Mouse (Mus musculus) heart, adult 2 months (tissue): Measurements from ENCODE around the gene Pgghg. TPM values are rescaled to one million over a fixed set of nuclear protein-coding genes. Genes with fewer than 3 reads are reported as not detected.

ENCODE experiments used
- DNase-seq, 2 experiments: peaks; one replicate each; pipeline ENCODE4 v3.0.0; 2021
- H3K27ac ChIP-seq: fragments of 200-600 bp; 2 replicates; pipeline ENCODE4 v1.8.1; 2022
- H3K27me3 ChIP-seq: fragments of 200-500 bp; 2 replicates; pipeline ENCODE4 v1.6.1; 2012; ENCODE audit warnings: mild to moderate bottlenecking, low read length, inconsistent platforms, mixed read lengths; ENCODE audit not compliant: control insufficient read depth, insufficient read depth
- H3K36me3 ChIP-seq: fragments of 200-500 bp; 2 replicates; pipeline ENCODE4 v1.6.1; 2012; ENCODE audit warnings: low read length, inconsistent platforms; ENCODE audit not compliant: control insufficient read depth, insufficient read depth
- H3K4me1 ChIP-seq: fragments of 200-500 bp; 2 replicates; pipeline ENCODE4 v1.6.1; 2011; ENCODE audit warnings: low read length; ENCODE audit not compliant: control insufficient read depth, insufficient read depth
- H3K4me3 ChIP-seq: fragments of 200-600 bp; 2 replicates; pipeline ENCODE4 v1.8.1; 2022
- H3K79me2 ChIP-seq: fragments of 200-500 bp; replicated peaks from 2 replicates; pipeline ENCODE4 v1.6.1; 2012; ENCODE audit warnings: mild to moderate bottlenecking, inconsistent platforms, low read length, moderate library complexity, mixed read lengths; ENCODE audit not compliant: control insufficient read depth, insufficient read depth
- H3K9ac ChIP-seq: fragments of 200-500 bp; 2 replicates; pipeline ENCODE4 v1.6.1; 2012; ENCODE audit warnings: low read depth, mild to moderate bottlenecking, control low read depth, inconsistent platforms, low read length, mixed read lengths
- CTCF ChIP-seq: fragments of 200-600 bp; IDR thresholded peaks from 2 replicates; pipeline ENCODE4 v1.8.1; 2022; ENCODE audit warnings: antibody characterized with exemption, mild to moderate bottlenecking, moderate library complexity
- EP300 ChIP-seq: fragments of 200-500 bp; IDR thresholded peaks from 2 replicates; pipeline ENCODE4 v1.6.1; 2011; ENCODE audit warnings: low read depth, low read length, control low read depth; ENCODE audit not compliant: insufficient read depth
- POLR2A ChIP-seq: fragments of 200-500 bp; IDR thresholded peaks from 2 replicates; pipeline ENCODE4 v1.6.1; 2011; ENCODE audit warnings: mild to moderate bottlenecking, low read depth, low read length, control low read depth; ENCODE audit not compliant: insufficient read depth
- WGBS: fragments of 180-500 bp; shearing (Covaris S2); methylation state at CpG from one replicate; pipeline ENCODE4 v1.1.7; 2018; 5-methylcytosine and 5-hydroxymethylcytosine counted together
- intact Hi-C: fragments of 180-260 bp; cut with DNase I; formaldehyde crosslinking; loops from one replicate; pipeline ENCODE4 v1.15.1; 2025
- polyA plus RNA-seq: library from polyadenylated mRNA; depleted of rRNA; stranded (reverse); fragments of >200 nt; gene quantifications from 2 replicates; pipeline ENCODE4 v1.2.3, GENCODE M21; 2012
- total RNA-seq, 2 experiments: library from RNA; stranded (reverse); gene quantifications; 2 replicates each; pipeline ENCODE4 v1.2.3; 2021

Gene Pgghg
- total and polyA plus RNA-seq, 3 experiments, result 4.0 to 13.0 (median 5.8) TPM

- DNase-seq, result no peak
- WGBS, result 79% methylated on average over 7 of the region's 7 CpGs
- Histone ChIP-seq H3K4me3 (no peak overlapping the region), H3K36me3 (no peaks in the 10 kb centered on the region; the same call in 1 of the 2 replicates), H3K27ac (no peak overlapping the region), H3K9ac (no peak overlapping the region), H3K79me2 (no peaks in the 10 kb centered on the region), H3K4me1 (peaks cover 32% of the 10 kb centered on the region), H3K27me3 (no peaks in the 10 kb centered on the region)
- TF ChIP-seq EP300 (no peak), POLR2A (no peak), CTCF (no peak)
- intact Hi-C loops, result loop anchor here (5.0 kb wide), 1 partner anchor 248 kb away; the partner anchor contains the start of genes Hras and Lrrc56
Measured at GRCm38 (mm10) chr7:140944236-140944635, 3.0 kb downstream of the Pgghg start.

- H3K9ac ChIP-seq, result no peak overlapping the region
- 0 out of 2 replicates have a peak, but pooled peaks cover 2% of the 10 kb centered on the region for H3K79me2 ChIP-seq
- no peak for TF ChIP-seq CTCF
- TF ChIP-seq EP300, result no peak
- TF ChIP-seq POLR2A, result no peak
- H3K27me3 ChIP-seq, result no peaks in the 10 kb centered on the region
- no peaks in the 10 kb centered on the region; the same call in 1 of the 2 replicates for H3K36me3 ChIP-seq
- intact Hi-C loops, result no loop called here
- no peak for DNase-seq
- H3K4me1 ChIP-seq, result peaks cover 37% of the 10 kb centered on the region
- no peak overlapping the region for H3K4me3 ChIP-seq
- H3K27ac ChIP-seq, result no peak overlapping the region
- 96% methylated on average over 5 of the region's 5 CpGs for WGBS
Measured at GRCm38 (mm10) chr7:140945247-140945646, 4.1 kb downstream of the Pgghg start.

GRCm38 (mm10) chr7:140946311-140946710, 5.1 kb downstream of the Pgghg start:
- WGBS, result 84% methylated on average over 10 of the region's 10 CpGs
- Histone ChIP-seq H3K27me3 (no peaks in the 10 kb centered on the region), H3K36me3 (no peaks in the 10 kb centered on the region; the same call in 1 of the 2 replicates), H3K4me3 (no peak overlapping the region), H3K9ac (no peak overlapping the region), H3K79me2 (0 out of 2 replicates have a peak, but pooled peaks cover 2% of the 10 kb centered on the region), H3K4me1 (peaks cover 46% of the 10 kb centered on the region), H3K27ac (peak overlapping the region; percentile 73)
- no peak for TF ChIP-seq POLR2A
- no peak for TF ChIP-seq CTCF
- no peak for TF ChIP-seq EP300
- intact Hi-C loops, result no loop called here
- DNase-seq, result peak in 1 of 2 experiments; percentile 26

- Histone ChIP-seq H3K27me3 (no peaks in the 10 kb centered on the region), H3K4me3 (no peak overlapping the region), H3K9ac (0 out of 2 replicates have a peak overlapping the region, but pooled peaks have one; percentile 11), H3K79me2 (0 out of 2 replicates have a peak, but pooled peaks cover 2% of the 10 kb centered on the region), H3K27ac (peak overlapping the region; percentile 73), H3K36me3 (no peaks in the 10 kb centered on the region; the same call in 1 of the 2 replicates), H3K4me1 (peaks cover 50% of the 10 kb centered on the region)
- intact Hi-C loops, result no loop called here
- TF ChIP-seq POLR2A, result peak; percentile 52; the same call in 1 of the 2 replicates
- TF ChIP-seq EP300, result peak; percentile 84
- no peak for TF ChIP-seq CTCF
- peak; percentile 39 to 57 for DNase-seq
- 40% methylated on average over 7 of the region's 7 CpGs for WGBS
Measured at GRCm38 (mm10) chr7:140946980-140947379, 5.8 kb downstream of the Pgghg start.

- Histone ChIP-seq H3K9ac (no peak overlapping the region), H3K79me2 (0 out of 2 replicates have a peak, but pooled peaks cover 2% of the 10 kb centered on the region), H3K27me3 (no peaks in the 10 kb centered on the region), H3K4me3 (no peak overlapping the region), H3K4me1 (peaks cover 49% of the 10 kb centered on the region), H3K27ac (peak overlapping the region; percentile 73), H3K36me3 (no peaks in the 10 kb centered on the region; the same call in 1 of the 2 replicates)
- whole genome bisulfite sequencing, result 21% methylated on average over 8 of the region's 8 CpGs
- peak in 1 of 2 experiments; percentile 32 for DNase-seq
- intact Hi-C loops, result no loop called here
- TF ChIP-seq EP300 (no peak), POLR2A (no peak), CTCF (no peak)
Measured at GRCm38 (mm10) chr7:140948161-140948560, 7.0 kb downstream of the Pgghg start.

GRCm38 (mm10) chr7:140949255-140949654, 8.1 kb downstream of the Pgghg start:
- 89% methylated on average over 6 of the region's 6 CpGs for WGBS
- intact Hi-C loops, result no loop called here
- no peaks in the 10 kb centered on the region; the same call in 1 of the 2 replicates for H3K36me3 ChIP-seq

More at GRCm38 (mm10) chr7:140949255-140949654, 8.1 kb downstream of the Pgghg start:
- peaks cover 50% of the 10 kb centered on the region for H3K4me1 ChIP-seq
- 0 out of 2 replicates have a peak, but pooled peaks cover 2% of the 10 kb centered on the region for H3K79me2 ChIP-seq
- no peaks in the 10 kb centered on the region for H3K27me3 ChIP-seq
- H3K27ac ChIP-seq, result peak overlapping the region; percentile 11
- DNase-seq, result no peak
- no peak overlapping the region for H3K9ac ChIP-seq
- TF ChIP-seq POLR2A (no peak), EP300 (no peak), CTCF (no peak)
- no peak overlapping the region for H3K4me3 ChIP-seq
